Mouse (Mus musculus) small intestine, adult 2 months (tissue): Measurements from ENCODE around the gene Bicra.

Experiments
- CTCF ChIP-seq: fragments of 200-500 bp; IDR thresholded peaks from 2 replicates; pipeline ENCODE4 v1.5.1; 2012; ENCODE audit warnings: low read depth, mild to moderate bottlenecking, control low read depth, inconsistent platforms, low read length, moderate library complexity, mixed read lengths; ENCODE audit not compliant: insufficient replicate concordance, insufficient read length; ENCODE audit errors: extremely low read depth
- POLR2A ChIP-seq: fragments of 200-500 bp; IDR thresholded peaks from 2 replicates; pipeline ENCODE4 v1.6.1; 2012; ENCODE audit warnings: low read depth, mild to moderate bottlenecking, control low read depth, inconsistent platforms, low read length, moderate library complexity

- TF ChIP-seq POLR2A (no peak), CTCF (no peak)
Measured at GRCm38 (mm10) chr7:16041208-16041607, 6.5 kb downstream of the Bicra start.
